Mouse (Mus musculus): ENCODE measurements at regions not wholly inside any gene's neighbourhood (a gene's known extent, or its start where the extent isn't known, plus 50 kb on each side); places are given as distances from the start of the nearest gene placed in this dataset.

DNA sequence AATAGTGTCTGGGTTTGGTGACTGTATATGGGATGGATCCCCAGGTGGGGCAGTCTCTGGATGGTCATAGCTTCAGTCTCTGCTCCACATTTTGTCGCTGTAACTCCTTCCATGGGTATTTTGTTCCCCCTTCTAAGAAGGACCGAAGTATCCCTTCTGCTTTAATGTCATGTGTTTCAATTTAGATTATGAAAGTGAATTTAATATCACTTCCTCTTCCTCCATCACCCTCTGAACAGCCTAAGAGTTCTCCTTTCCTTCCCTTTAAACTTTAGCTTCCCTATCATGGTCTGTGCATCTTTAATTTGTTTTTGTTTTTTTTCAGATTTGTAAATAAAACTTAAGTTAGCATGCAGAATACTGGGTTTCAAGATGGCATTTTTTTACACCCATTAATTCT is 211.0 kb upstream of the Phyhipl start:
- Histone ChIP-seq H3K4me1 (ENCODE audit: control insufficient read depth, insufficient read depth, low read length) (0 out of 2 replicates have a peak, but pooled peaks cover 5% of the 10 kb centered on the region), H3K27me3 (ENCODE audit: control insufficient read depth, insufficient read depth, low read length) (no peaks in the 10 kb centered on the region), H3K36me3 (ENCODE audit: control insufficient read depth, insufficient read depth, low read length) (no peaks in the 10 kb centered on the region), H3K4me2 (replicated peaks; ENCODE audit: low read depth, low read length) (no peak overlapping the region), H3K9ac (replicated peaks; ENCODE audit: low read depth, low read length) (no peak overlapping the region), H3K9me3 (ENCODE audit: control insufficient read depth, low read depth, low read length) (no peaks in the 10 kb centered on the region), H3K4me3 (ENCODE audit: low read depth, low read length) (no peak overlapping the region), H3K27ac (ENCODE audit: low read length) (no peak overlapping the region)
- WGBS = 94% methylated on average over 2 of the region's 2 CpGs
- no peak for ATAC-seq (ENCODE audit: insufficient number of reproducible peaks, insufficient read depth, low FRiP score, low read depth)

DNA sequence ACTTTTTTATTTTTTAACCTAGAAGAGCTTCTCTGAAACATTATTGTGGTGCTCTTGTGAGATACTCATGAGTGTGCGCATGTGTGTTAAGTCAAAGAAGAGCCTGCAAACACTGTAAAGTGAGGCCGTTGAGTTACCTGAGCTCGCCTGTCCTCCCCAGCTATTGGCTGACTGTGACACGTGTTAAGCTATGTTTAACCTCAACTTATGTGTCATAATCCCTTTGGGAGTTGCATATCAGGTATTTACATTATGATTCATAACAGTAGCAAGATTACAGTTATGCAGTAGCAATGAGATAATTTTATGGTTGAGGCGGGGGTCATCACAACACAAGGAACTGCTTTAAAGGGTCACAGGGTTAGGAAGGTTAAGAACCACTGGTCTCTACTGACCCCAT is 208.9 kb upstream of the Phyhipl start:
- no peaks in the 10 kb centered on the region for H3K9me3 ChIP-seq (ENCODE audit: control insufficient read depth, low read depth, low read length)
- WGBS = 84% methylated on average over 5 of the region's 5 CpGs

DNA sequence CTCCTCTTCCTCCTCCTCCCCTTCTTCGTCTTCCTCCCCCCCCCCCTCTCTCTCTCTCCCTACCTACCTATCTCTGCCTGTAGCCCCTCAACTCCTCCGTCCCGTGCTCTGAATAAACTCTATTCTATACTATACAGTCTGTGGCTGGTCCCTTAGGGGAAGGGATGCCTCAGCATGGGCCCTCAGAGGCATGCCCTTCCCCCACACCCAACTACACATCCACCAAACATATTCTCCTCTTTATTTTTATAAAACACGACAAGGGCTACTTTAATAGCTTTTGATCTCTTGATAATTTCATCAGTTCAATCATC is 206.2 kb upstream of the Phyhipl start:
- 0 out of 2 replicates have a peak, but pooled peaks cover 5% of the 10 kb centered on the region for H3K4me1 ChIP-seq (ENCODE audit: control insufficient read depth, insufficient read depth, low read length)
- H3K9me3 ChIP-seq (ENCODE audit: control insufficient read depth, low read depth, low read length) = no peaks in the 10 kb centered on the region
- H3K4me3 ChIP-seq (ENCODE audit: low read depth, low read length) = no peak overlapping the region
- WGBS = 47% methylated on average over 4 of the region's 4 CpGs
- H3K27me3 ChIP-seq (ENCODE audit: control insufficient read depth, insufficient read depth, low read length) = no peaks in the 10 kb centered on the region
- H3K27ac ChIP-seq (ENCODE audit: low read length) = no peak overlapping the region
- H3K4me2 ChIP-seq (replicated peaks; ENCODE audit: low read depth, low read length) = no peak overlapping the region
- ATAC-seq (ENCODE audit: insufficient number of reproducible peaks, insufficient read depth, low FRiP score, low read depth) = no peak
- no peak overlapping the region for H3K9ac ChIP-seq (replicated peaks; ENCODE audit: low read depth, low read length)
- H3K36me3 ChIP-seq (ENCODE audit: control insufficient read depth, insufficient read depth, low read length) = no peaks in the 10 kb centered on the region

More for the DNA sequence above, 208.9 kb upstream of the Phyhipl start:
- 0 out of 2 replicates have a peak, but pooled peaks cover 5% of the 10 kb centered on the region for H3K4me1 ChIP-seq (ENCODE audit: control insufficient read depth, insufficient read depth, low read length)
- H3K9ac ChIP-seq (replicated peaks; ENCODE audit: low read depth, low read length) = no peak overlapping the region
- no peak overlapping the region for H3K4me3 ChIP-seq (ENCODE audit: low read depth, low read length)
- H3K27me3 ChIP-seq (ENCODE audit: control insufficient read depth, insufficient read depth, low read length) = no peaks in the 10 kb centered on the region
- H3K36me3 ChIP-seq (ENCODE audit: control insufficient read depth, insufficient read depth, low read length) = no peaks in the 10 kb centered on the region
- no peak for ATAC-seq (ENCODE audit: insufficient number of reproducible peaks, insufficient read depth, low FRiP score, low read depth)
- no peak overlapping the region for H3K4me2 ChIP-seq (replicated peaks; ENCODE audit: low read depth, low read length)
- H3K27ac ChIP-seq (ENCODE audit: low read length) = no peak overlapping the region

DNA sequence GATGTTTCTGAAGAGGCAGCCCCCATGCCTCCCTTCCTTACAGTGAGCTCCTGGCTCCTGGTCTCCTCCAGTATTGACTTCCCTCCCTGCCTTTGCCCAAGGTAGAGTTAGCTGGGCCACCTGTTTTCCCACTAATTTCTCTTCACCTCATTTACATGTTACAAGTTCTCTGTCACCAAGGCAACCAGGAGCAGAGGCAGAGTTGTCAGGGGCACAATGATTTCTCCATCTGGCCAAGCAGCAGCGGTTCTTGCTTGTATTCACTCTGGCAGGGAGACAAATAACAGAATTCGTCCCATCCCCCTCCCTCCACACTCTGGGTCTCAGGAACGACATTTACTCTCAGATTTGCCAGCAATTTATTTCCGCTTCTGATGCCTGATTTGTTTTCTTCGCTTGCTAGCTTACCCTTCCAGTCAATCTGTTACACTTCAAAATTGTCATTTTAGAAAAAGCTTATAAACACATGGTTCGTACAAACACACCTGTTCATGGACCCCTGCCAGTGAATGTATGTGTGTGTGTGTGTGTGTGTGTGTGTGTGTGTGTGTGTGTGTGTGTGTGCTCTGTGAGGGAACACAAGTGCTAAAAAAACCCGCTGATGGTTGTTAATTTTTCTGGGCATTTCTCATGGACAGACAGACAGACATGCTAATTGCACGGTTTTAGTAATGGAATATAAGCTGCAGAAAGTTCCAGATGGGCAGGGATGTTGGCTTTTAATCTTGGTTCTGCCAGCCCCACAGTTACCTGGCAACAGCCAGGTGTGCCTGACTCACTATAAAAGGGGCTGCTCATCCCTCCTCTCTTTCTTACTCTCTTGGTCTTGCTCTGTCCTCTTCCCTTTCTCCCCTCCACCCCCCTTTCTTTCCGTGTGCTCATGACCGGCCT is 205.6 kb upstream of the Phyhipl start:
- H3K27me3 ChIP-seq (ENCODE audit: control insufficient read depth, insufficient read depth, low read length) = no peaks in the 10 kb centered on the region
- 0 out of 2 replicates have a peak, but pooled peaks cover 5% of the 10 kb centered on the region for H3K4me1 ChIP-seq (ENCODE audit: control insufficient read depth, insufficient read depth, low read length)
- H3K4me2 ChIP-seq (replicated peaks; ENCODE audit: low read depth, low read length) = no peak overlapping the region
- 29% methylated on average over 10 of the region's 10 CpGs for WGBS
- no peak overlapping the region for H3K4me3 ChIP-seq (ENCODE audit: low read depth, low read length)
- no peak overlapping the region for H3K27ac ChIP-seq (ENCODE audit: low read length)
- H3K36me3 ChIP-seq (ENCODE audit: control insufficient read depth, insufficient read depth, low read length) = no peaks in the 10 kb centered on the region
- H3K9me3 ChIP-seq (ENCODE audit: control insufficient read depth, low read depth, low read length) = no peaks in the 10 kb centered on the region
- ATAC-seq (ENCODE audit: insufficient number of reproducible peaks, insufficient read depth, low FRiP score, low read depth) = no peak
- no peak overlapping the region for H3K9ac ChIP-seq (replicated peaks; ENCODE audit: low read depth, low read length)

DNA sequence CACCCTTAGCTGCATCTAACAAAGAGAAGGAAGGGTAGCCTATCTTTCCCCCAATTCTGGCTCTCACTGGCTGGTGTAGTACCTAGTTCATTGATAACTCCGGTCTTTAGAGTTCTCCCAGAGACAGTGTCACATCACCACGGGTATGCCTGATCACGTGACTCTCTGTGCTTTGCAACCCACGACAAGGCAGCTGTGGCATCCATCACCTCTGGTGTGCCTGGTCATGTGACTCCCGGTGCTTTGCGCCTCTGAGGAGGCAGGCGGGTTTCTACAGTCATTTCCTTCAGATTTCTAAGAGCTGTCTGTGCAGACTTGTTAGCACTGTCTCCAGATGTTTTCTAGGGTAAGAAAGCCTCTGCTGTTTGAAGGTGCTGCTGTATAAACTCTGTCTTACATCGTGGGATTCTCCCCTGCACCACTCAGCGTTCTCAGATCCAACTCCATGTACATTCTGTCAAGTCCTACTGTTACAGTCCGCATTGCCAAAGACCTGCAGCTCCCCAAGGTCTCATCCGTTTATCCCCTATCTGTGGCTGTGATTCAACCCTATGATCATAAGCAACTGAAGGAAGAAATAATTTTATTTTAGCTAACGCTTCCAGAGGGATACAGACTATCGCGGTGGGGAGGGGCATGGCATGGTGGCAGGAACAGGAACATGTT is 201.5 kb upstream of the Phyhipl start:
- Histone ChIP-seq H3K4me1 (ENCODE audit: control insufficient read depth, insufficient read depth, low read length) (no peaks in the 10 kb centered on the region), H3K9me3 (ENCODE audit: control insufficient read depth, low read depth, low read length) (no peaks in the 10 kb centered on the region), H3K27me3 (ENCODE audit: control insufficient read depth, insufficient read depth, low read length) (no peaks in the 10 kb centered on the region), H3K4me2 (replicated peaks; ENCODE audit: low read depth, low read length) (no peak overlapping the region), H3K36me3 (ENCODE audit: control insufficient read depth, insufficient read depth, low read length) (no peaks in the 10 kb centered on the region), H3K9ac (replicated peaks; ENCODE audit: low read depth, low read length) (no peak overlapping the region), H3K4me3 (ENCODE audit: low read depth, low read length) (no peak overlapping the region), H3K27ac (ENCODE audit: low read length) (no peak overlapping the region)
- 71% methylated on average over 14 of the region's 14 CpGs for WGBS
- no peak for ATAC-seq (ENCODE audit: insufficient number of reproducible peaks, insufficient read depth, low FRiP score, low read depth)

DNA sequence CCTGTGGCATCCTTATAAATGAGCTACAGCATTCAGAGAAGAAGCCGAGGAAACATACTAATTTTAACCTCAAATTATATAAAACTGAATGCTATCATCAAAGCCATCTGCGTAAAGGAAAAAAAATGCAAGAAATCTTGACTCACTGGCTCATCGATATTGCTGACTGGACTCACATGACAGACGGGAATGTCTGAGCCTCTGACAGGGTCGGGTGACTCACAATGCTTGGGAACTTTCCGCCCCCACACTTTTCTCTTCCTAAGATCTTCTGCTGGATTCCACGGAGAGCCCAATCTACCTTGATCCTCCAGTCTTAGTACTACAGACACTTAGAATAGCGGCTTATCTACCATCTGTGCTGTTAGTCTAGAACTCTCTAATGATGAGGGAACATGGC is 200.2 kb upstream of the Phyhipl start:
- no peaks in the 10 kb centered on the region for H3K36me3 ChIP-seq (ENCODE audit: control insufficient read depth, insufficient read depth, low read length)
- H3K4me2 ChIP-seq (replicated peaks; ENCODE audit: low read depth, low read length) = no peak overlapping the region
- ATAC-seq (ENCODE audit: insufficient number of reproducible peaks, insufficient read depth, low FRiP score, low read depth) = no peak
- 85% methylated on average over 8 of the region's 8 CpGs for WGBS
- H3K4me3 ChIP-seq (ENCODE audit: low read depth, low read length) = no peak overlapping the region
- no peaks in the 10 kb centered on the region for H3K27me3 ChIP-seq (ENCODE audit: control insufficient read depth, insufficient read depth, low read length)
- no peaks in the 10 kb centered on the region for H3K9me3 ChIP-seq (ENCODE audit: control insufficient read depth, low read depth, low read length)
- no peak overlapping the region for H3K9ac ChIP-seq (replicated peaks; ENCODE audit: low read depth, low read length)
- no peak overlapping the region for H3K27ac ChIP-seq (ENCODE audit: low read length)
- no peaks in the 10 kb centered on the region for H3K4me1 ChIP-seq (ENCODE audit: control insufficient read depth, insufficient read depth, low read length)

DNA sequence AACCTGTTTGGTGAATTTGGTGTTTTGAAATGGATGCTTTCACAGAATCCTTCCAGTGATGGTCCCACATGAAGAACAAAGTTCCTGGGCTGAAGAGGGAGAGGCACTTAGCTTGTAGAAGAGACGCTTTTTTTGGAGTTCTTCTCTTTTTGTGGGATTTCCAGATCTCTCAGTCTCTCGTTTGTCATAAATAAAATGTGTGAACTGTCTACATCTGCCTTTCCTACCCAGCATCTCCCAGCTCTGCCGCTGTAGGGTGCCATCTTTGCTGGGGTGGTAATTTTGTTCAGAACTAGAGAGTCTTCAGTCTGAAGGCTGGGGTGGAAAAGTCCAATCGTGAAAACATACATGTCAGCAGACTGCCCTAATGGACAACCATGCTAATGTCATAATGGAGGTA is 197.8 kb upstream of the Phyhipl start:
- 91% methylated on average over 4 of the region's 4 CpGs for WGBS
- no peaks in the 10 kb centered on the region for H3K27me3 ChIP-seq (ENCODE audit: control insufficient read depth, insufficient read depth, low read length)
- H3K9ac ChIP-seq (replicated peaks; ENCODE audit: low read depth, low read length) = no peak overlapping the region
- no peaks in the 10 kb centered on the region for H3K9me3 ChIP-seq (ENCODE audit: control insufficient read depth, low read depth, low read length)
- no peak for ATAC-seq (ENCODE audit: insufficient number of reproducible peaks, insufficient read depth, low FRiP score, low read depth)
- H3K27ac ChIP-seq (ENCODE audit: low read length) = no peak overlapping the region
- H3K4me2 ChIP-seq (replicated peaks; ENCODE audit: low read depth, low read length) = no peak overlapping the region
- H3K4me3 ChIP-seq (ENCODE audit: low read depth, low read length) = no peak overlapping the region
- H3K4me1 ChIP-seq (ENCODE audit: control insufficient read depth, insufficient read depth, low read length) = no peaks in the 10 kb centered on the region
- no peaks in the 10 kb centered on the region for H3K36me3 ChIP-seq (ENCODE audit: control insufficient read depth, insufficient read depth, low read length)

DNA sequence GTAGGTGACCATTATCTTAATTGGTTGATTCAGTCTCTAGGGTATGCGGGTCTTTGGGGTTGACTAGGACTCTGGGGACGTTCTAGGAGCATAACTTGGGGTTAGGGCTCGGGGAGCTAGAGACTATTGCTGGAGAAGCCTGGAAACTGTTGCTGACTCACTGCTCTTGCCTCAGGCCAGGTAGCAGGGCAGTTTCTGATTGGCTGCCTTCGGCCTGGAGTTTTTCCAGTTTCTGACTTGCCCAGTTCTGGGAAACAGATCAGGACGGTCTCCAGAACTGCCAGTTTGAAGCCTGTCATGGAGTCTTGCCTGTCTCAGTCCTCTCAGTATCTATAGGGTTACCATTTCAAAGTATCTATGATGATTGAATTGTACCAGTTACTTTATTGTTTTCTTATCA is 192.4 kb upstream of the Phyhipl start:
- 94% methylated on average over 5 of the region's 5 CpGs for WGBS
- ATAC-seq (ENCODE audit: insufficient number of reproducible peaks, insufficient read depth, low FRiP score, low read depth) = no peak

More for the DNA sequence above, 192.4 kb upstream of the Phyhipl start:
- no peak overlapping the region for H3K9ac ChIP-seq (replicated peaks; ENCODE audit: low read depth, low read length)
- H3K27ac ChIP-seq (ENCODE audit: low read length) = no peak overlapping the region
- H3K4me3 ChIP-seq (ENCODE audit: low read depth, low read length) = no peak overlapping the region
- H3K27me3 ChIP-seq (ENCODE audit: control insufficient read depth, insufficient read depth, low read length) = no peaks in the 10 kb centered on the region
- H3K4me2 ChIP-seq (replicated peaks; ENCODE audit: low read depth, low read length) = no peak overlapping the region
- H3K9me3 ChIP-seq (ENCODE audit: control insufficient read depth, low read depth, low read length) = no peaks in the 10 kb centered on the region
- no peaks in the 10 kb centered on the region for H3K36me3 ChIP-seq (ENCODE audit: control insufficient read depth, insufficient read depth, low read length)
- no peaks in the 10 kb centered on the region for H3K4me1 ChIP-seq (ENCODE audit: control insufficient read depth, insufficient read depth, low read length)

Data from stomach, embryonic 14.5 days (tissue).